Mouse (Mus musculus) midbrain, embryonic 11.5 days (tissue): ENCODE data around the gene Pld6. TPM values are rescaled to one million over a fixed set of nuclear protein-coding genes. Genes with fewer than 3 reads are reported as not detected.

Source experiments
- ATAC-seq: fragments of 200-750 bp; cut with Nextera tagmentation; 2 replicates; pipeline ENCODE4 v1.8.0; 2017; ENCODE audit warnings: moderate TSS enrichment, moderate library complexity; ENCODE audit not compliant: low FRiP score
- DNase-seq: peaks from one replicate; pipeline ENCODE4 v3.0.0; 2015; ENCODE audit warnings: low spot score; ENCODE audit errors: missing footprints
- H3K27ac ChIP-seq: fragments of 300-500 bp; sonication (generic); 2 replicates; pipeline ENCODE4 v1.5.1; 2014; ENCODE audit warnings: low read depth, low read length
- H3K27me3 ChIP-seq: fragments of 300-500 bp; sonication (generic); 2 replicates; pipeline ENCODE4 v1.6.1; 2014; ENCODE audit warnings: mild to moderate bottlenecking, low read length, moderate library complexity, mixed read lengths; ENCODE audit not compliant: control insufficient read depth, insufficient read depth
- H3K36me3 ChIP-seq: fragments of 300-500 bp; sonication (generic); 2 replicates; pipeline ENCODE4 v1.6.1; 2014; ENCODE audit warnings: mild to moderate bottlenecking, low read length, moderate library complexity, mixed read lengths; ENCODE audit not compliant: control insufficient read depth, insufficient read depth
- H3K4me1 ChIP-seq: fragments of 300-500 bp; sonication (generic); 2 replicates; pipeline ENCODE4 v1.6.1; 2014; ENCODE audit warnings: low read length; ENCODE audit not compliant: control insufficient read depth, insufficient read depth
- H3K4me2 ChIP-seq: fragments of 300-500 bp; sonication (generic); 2 replicates; pipeline ENCODE4 v1.6.1; 2014; ENCODE audit warnings: mild to moderate bottlenecking, moderate library complexity
- H3K4me3 ChIP-seq: fragments of 300-500 bp; sonication (generic); 2 replicates; pipeline ENCODE4 v1.5.1; 2014; ENCODE audit warnings: low read depth, low read length
- H3K9ac ChIP-seq: fragments of 300-500 bp; sonication (generic); 2 replicates; pipeline ENCODE4 v1.6.1; 2014; ENCODE audit warnings: low read length
- H3K9me3 ChIP-seq: fragments of 300-500 bp; sonication (generic); 2 replicates; pipeline ENCODE4 v1.6.1; 2016; ENCODE audit warnings: low read length; ENCODE audit not compliant: control insufficient read depth
- WGBS: fragments of 180-500 bp; shearing (Covaris S2); extraction: QIAGEN DNeasy Blood & Tissue Kit; methylation state at CpG from one replicate; pipeline ENCODE4 v1.1.7; 2014; 5-methylcytosine and 5-hydroxymethylcytosine counted together
- polyA plus RNA-seq: library from polyadenylated mRNA; unstranded; fragments of >200 nt; fragmentation: Nextera tagmentation; extraction: Ambion mirVana; gene quantifications from 2 replicates; pipeline ENCODE4 v1.2.1, GENCODE M21; 2014

Gene Pld6
- polyA plus RNA-seq, 1 experiment from 2014 or later = 0.79 TPM

DNA sequence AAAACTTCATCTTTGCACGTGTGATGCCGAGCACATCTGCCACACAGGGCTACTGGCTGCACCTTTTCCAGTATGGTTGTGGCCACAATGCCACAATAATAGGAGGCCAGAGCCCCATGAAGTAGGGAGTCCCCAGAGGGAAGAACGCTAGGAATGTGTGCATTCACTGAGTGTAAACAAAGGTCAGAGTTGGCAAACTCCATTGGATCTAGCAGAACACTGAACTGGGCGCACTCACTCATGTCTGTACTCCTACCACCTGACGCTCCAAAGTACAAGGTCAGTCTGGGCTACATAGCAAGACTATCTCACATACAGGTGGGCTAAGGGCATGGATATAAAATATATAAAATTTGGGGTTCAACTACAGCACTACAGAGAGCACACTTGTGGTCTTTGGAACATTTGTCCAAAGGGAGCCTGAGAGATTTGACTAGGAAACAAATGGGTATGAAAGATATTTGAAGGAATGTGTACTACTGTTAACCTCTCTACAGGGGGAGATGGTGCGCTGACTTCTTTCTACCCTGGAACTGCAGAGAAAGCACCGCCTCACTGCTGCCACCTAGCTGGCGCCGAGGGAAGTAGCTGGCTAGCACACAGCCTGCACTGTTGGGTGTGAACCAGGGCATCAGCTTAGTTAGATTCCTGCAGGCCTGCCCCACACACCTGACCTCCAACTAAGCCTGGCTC, 9.1 kb downstream of the Pld6 start:
- Histone ChIP-seq H3K27ac (no peak overlapping the region), H3K4me3 (no peak overlapping the region), H3K36me3 (peaks cover 14% of the 10 kb centered on the region; the same call in 1 of the 2 replicates), H3K27me3 (no peaks in the 10 kb centered on the region), H3K9me3 (no peaks in the 10 kb centered on the region), H3K4me2 (no peak overlapping the region), H3K4me1 (peaks cover 5% of the 10 kb centered on the region), H3K9ac (no peak overlapping the region)
- peak; percentile 16; the same call in 1 of the 2 replicates for ATAC-seq
- 52% methylated on average over 9 of the region's 9 CpGs for WGBS
- DNase-seq = peak; percentile 96

DNA sequence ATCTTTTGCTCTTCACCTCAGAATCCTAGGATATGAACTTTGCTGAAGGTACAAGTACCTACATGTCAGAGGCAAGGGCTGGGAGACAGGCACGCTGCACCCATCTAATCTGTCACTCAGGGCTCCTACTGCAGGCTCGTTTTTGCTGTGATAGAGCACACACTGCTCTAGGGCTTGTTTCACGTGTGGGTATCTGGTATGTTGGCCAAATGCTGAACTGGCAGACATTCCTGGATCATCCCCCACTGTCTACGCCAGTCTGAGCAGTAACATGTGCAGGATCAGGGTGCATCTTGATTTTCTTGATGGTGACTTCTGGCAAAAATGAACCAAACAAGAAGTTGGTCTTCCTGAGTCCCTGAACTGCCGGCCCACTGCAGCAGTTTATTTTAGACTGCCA, 10.2 kb downstream of the Pld6 start:
- Histone ChIP-seq H3K4me1 (peaks cover 3% of the 10 kb centered on the region), H3K36me3 (peaks cover 14% of the 10 kb centered on the region; the same call in 1 of the 2 replicates), H3K4me3 (no peak overlapping the region), H3K4me2 (no peak overlapping the region), H3K9ac (no peak overlapping the region), H3K27me3 (no peaks in the 10 kb centered on the region), H3K27ac (no peak overlapping the region), H3K9me3 (no peaks in the 10 kb centered on the region)
- DNase-seq (no peak), ATAC-seq (no peak)
- WGBS = 90% methylated on average over 5 of the region's 5 CpGs

DNA sequence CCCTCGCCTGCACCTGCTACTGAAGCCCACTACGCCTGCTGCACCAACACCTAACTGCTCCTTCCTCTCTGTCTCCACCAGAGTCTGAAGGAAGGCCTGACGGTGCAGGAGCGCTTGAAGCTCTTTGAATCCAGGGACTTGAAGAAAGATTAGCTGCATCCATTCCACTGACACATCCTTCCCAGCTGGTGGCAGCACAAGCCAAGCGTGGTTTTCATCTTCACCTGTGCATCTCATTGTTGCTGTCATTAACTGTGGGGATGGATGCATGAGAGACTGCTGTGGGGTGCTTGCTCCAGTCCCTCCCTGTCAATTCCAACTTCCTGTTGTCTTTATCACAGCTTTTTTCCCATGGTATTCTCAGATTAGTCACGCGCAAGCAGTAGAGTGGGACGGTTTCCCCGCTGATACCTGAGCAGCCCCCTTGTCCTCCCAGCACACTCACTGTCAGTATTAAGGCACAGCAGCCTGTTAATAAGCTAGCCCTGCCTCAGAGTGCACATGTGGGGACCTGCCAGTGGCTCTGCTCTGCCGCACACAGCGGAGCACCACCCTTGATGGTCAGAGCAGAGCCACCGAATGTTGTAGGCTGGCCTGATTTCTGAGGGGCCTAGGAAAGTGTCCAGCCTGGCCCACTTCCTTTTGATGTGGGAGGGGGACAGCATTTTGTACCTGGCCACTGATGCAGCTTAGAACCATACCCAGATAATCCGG, 11.9 kb downstream of the Pld6 start:
- Histone ChIP-seq H3K4me2 (no peak overlapping the region), H3K36me3 (peaks cover 27% of the 10 kb centered on the region; the same call in 1 of the 2 replicates), H3K27ac (no peak overlapping the region), H3K4me3 (no peak overlapping the region), H3K9ac (no peak overlapping the region), H3K9me3 (no peaks in the 10 kb centered on the region), H3K27me3 (no peaks in the 10 kb centered on the region), H3K4me1 (no peaks in the 10 kb centered on the region)
- DNase-seq = peak; percentile 31
- ATAC-seq = no peak
- 79% methylated on average over 13 of the region's 13 CpGs for WGBS

DNA sequence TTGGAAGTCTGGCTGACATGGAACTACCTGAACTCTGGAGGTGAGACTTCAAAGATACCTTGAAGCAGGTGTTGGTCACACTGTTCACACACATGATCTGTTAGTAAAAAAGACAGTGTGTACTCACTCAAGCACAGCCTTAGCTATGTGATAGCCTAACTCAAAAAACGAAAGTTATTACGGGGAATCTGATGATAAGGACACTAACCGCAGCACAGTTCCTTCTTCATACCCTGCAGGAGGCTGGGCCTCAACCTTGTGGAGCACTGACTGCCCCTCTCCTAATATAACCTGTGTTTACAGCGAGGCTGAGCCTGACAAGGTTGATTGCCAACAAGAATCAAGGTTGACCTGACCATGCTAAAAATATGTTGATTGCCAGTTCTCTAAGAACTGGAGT, 12.9 kb downstream of the Pld6 start:
- no peaks in the 10 kb centered on the region for H3K4me1 ChIP-seq
- no peak overlapping the region for H3K27ac ChIP-seq
- no peaks in the 10 kb centered on the region for H3K9me3 ChIP-seq
- no peak overlapping the region for H3K4me3 ChIP-seq
- 91% methylated on average over 4 of the region's 4 CpGs for WGBS
- H3K27me3 ChIP-seq = no peaks in the 10 kb centered on the region
- H3K36me3 ChIP-seq = peaks cover 34% of the 10 kb centered on the region
- no peak for ATAC-seq
- DNase-seq = no peak
- no peak overlapping the region for H3K9ac ChIP-seq
- no peak overlapping the region for H3K4me2 ChIP-seq

DNA sequence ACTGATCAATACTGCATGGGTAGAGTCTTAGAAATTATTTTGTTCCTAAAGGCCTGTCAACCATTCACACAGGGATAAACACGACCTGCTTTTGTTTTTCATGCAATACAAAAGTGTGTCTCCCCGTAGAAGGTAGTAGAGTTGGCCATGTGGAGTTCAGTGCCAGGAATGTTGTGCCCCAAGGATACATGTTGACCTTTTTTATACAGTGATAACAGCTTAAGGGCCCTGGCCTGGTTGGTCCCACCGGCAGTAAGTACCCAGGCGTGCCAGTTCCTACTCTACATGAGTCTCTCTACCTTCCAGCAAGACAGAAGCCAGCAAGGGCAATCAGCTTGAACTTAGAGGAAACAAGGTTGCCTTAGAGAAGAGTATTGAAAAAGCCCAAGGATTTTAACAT, 14.5 kb downstream of the Pld6 start:
- no peaks in the 10 kb centered on the region for H3K27me3 ChIP-seq
- no peaks in the 10 kb centered on the region for H3K4me1 ChIP-seq
- no peak overlapping the region for H3K4me2 ChIP-seq
- no peaks in the 10 kb centered on the region for H3K9me3 ChIP-seq
- DNase-seq (peak; percentile 23), ATAC-seq (no peak)
- peaks cover 34% of the 10 kb centered on the region for H3K36me3 ChIP-seq
- no peak overlapping the region for H3K4me3 ChIP-seq
- WGBS = 88% methylated on average over 4 of the region's 4 CpGs
- no peak overlapping the region for H3K27ac ChIP-seq
- no peak overlapping the region for H3K9ac ChIP-seq

DNA sequence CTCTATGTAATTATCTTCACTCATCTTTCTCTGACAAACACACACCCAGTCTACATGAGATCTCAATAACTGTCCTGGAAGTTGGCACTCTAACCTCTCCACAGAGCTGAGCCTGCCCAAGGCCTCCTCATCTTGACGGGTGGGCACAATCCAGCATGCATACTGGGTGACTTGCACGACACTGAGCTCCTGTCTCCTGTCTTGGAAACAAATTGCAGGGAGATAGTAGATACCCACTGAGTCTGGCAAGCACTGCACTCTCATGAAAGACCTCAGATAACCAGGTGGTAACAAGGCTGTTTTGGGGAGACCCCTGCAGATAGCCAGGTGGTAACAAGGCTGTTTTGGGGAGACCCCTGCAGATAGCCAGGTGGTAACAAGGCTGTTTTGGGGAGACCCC, 15.2 kb downstream of the Pld6 start:
- 87% methylated on average over 2 of the region's 2 CpGs for WGBS

DNA sequence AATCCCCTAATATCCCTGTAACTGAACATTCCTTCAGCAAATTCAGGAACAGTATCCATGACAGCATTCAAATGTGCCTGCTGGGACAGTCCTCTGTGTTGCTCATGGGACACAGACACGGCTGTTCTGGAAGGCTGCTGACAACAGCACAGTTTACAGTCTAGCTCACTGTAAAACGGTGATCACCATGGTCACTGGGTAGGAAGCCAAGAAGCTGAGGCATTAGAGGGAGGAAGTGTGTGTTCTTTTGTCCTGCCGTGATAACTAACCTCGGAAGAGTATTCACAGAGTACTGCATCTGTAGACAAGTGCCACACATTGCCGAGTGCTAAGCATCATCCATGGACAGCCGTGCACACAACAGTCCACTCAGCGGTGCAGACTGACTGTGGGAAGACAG, 16.7 kb downstream of the Pld6 start:
- DNase-seq (no peak), ATAC-seq (no peak)
- no peaks in the 10 kb centered on the region for H3K4me1 ChIP-seq
- WGBS = 93% methylated on average over 7 of the region's 7 CpGs
- peaks cover 42% of the 10 kb centered on the region for H3K36me3 ChIP-seq
- H3K4me3 ChIP-seq = no peak overlapping the region
- H3K4me2 ChIP-seq = no peak overlapping the region
- no peaks in the 10 kb centered on the region for H3K27me3 ChIP-seq
- no peak overlapping the region for H3K27ac ChIP-seq
- H3K9me3 ChIP-seq = no peaks in the 10 kb centered on the region
- no peak overlapping the region for H3K9ac ChIP-seq

More for the DNA sequence above, 15.2 kb downstream of the Pld6 start:
- H3K4me2 ChIP-seq = no peak overlapping the region
- peaks cover 35% of the 10 kb centered on the region for H3K36me3 ChIP-seq
- H3K9me3 ChIP-seq = no peaks in the 10 kb centered on the region
- DNase-seq = no peak
- H3K27ac ChIP-seq = no peak overlapping the region
- H3K4me3 ChIP-seq = no peak overlapping the region
- no peaks in the 10 kb centered on the region for H3K27me3 ChIP-seq
- ATAC-seq = no peak
- no peak overlapping the region for H3K9ac ChIP-seq
- H3K4me1 ChIP-seq = no peaks in the 10 kb centered on the region

DNA sequence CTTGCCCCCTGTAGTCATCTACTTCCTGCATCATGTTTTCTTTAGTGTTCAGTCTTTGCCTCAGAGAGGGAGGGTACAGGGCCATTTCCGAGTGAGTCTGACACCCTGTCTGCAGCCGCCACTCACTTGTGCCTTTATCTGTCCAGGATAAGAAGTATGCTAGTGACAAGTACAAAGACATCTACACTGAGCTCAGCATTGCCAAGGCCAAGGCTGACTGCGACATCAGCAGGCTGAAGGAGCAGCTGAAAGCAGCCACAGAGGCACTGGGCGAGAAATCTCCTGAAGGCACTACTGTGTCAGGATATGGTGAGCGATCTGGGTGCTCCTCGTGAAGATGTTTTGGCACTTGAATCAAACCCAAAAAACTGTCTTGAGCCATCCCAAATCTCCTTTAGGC, 17.7 kb downstream of the Pld6 start:
- DNase-seq (no peak), ATAC-seq (no peak)
- H3K9ac ChIP-seq = no peak overlapping the region
- no peaks in the 10 kb centered on the region for H3K27me3 ChIP-seq
- H3K4me1 ChIP-seq = no peaks in the 10 kb centered on the region
- H3K36me3 ChIP-seq = peaks cover 38% of the 10 kb centered on the region
- H3K4me2 ChIP-seq = no peak overlapping the region
- no peaks in the 10 kb centered on the region for H3K9me3 ChIP-seq
- no peak overlapping the region for H3K4me3 ChIP-seq
- H3K27ac ChIP-seq = no peak overlapping the region
- WGBS = 90% methylated on average over 6 of the region's 6 CpGs

DNA sequence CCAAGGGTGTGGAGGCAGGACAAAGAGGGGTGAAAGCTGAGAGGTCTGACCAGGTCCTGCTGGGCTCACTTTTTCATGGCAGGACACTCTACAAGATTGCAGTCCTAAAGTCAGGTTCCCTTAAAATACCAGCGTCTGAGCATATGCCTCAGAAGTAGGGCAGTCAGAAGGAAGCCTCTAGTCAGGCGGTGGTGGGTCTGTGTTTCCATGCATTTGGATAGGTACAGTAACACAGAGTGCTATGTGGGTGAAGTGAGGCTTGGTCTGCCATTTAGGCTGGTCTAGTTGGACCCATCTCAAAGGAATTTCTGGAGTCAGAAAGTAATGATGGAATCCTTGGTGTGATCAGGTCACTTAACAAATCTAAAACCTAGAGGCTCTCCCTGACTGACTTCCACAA, 18.1 kb downstream of the Pld6 start:
- H3K4me3 ChIP-seq = no peak overlapping the region
- no peaks in the 10 kb centered on the region for H3K4me1 ChIP-seq
- DNase-seq (peak; percentile 41), ATAC-seq (no peak)
- H3K9me3 ChIP-seq = no peaks in the 10 kb centered on the region
- WGBS = 96% methylated on average over 2 of the region's 2 CpGs
- H3K27ac ChIP-seq = no peak overlapping the region
- H3K9ac ChIP-seq = no peak overlapping the region
- H3K27me3 ChIP-seq = no peaks in the 10 kb centered on the region
- H3K4me2 ChIP-seq = no peak overlapping the region
- H3K36me3 ChIP-seq = peaks cover 38% of the 10 kb centered on the region
